In genomic region chr13:94255176-94255575, GRCm38 (mm10) we compare ENCODE assay signal across 23 mouse cellular contexts. TPM values are rescaled to one million over a fixed set of nuclear protein-coding genes. Genes with fewer than 3 reads are reported as not detected.
A peak's percentile ranks its signal among the peaks of the same experiment; 100 is the strongest.
DNase-seq lines count a peak whose midpoint lies in the region; ATAC-seq lines count a peak whose summit lies in the region.
"Had no signal": no experiment of that assay in that cellular context is flagged by ENCODE, and none has a peak within 500 bp of the region (broad histone marks: within the 10 kb centered on the region; RNA-seq: fewer than 3 reads in every experiment).

No protein-coding gene starts in this region.

- WGBS in kidney, embryonic 16.5 days: 73% methylated on average over 2 of the region's 2 CpGs
- 93% methylated on average over 2 of the region's 2 CpGs for WGBS in neural tube, embryonic 15.5 days

- H3K4me1 ChIP-seq in kidney, embryonic 16.5 days (ENCODE audit: insufficient read depth, low read length): peaks cover 8% of the 10 kb centered on the region; the same call in 1 of the 2 replicates
- H3K4me1 ChIP-seq in megakaryocyte, embryonic 14.5 days: peaks cover 74% of the 10 kb centered on the region
- 0 out of 2 replicates have a peak, but pooled peaks cover 6% of the 10 kb centered on the region for H3K4me1 ChIP-seq in neural tube, embryonic 15.5 days
- H3K4me1 ChIP-seq: embryonic facial prominence, embryonic 12.5 days had no signal

- H3K9ac ChIP-seq in kidney, embryonic 16.5 days (replicated peaks; ENCODE audit: low read length): no peak overlapping the region
- H3K9ac ChIP-seq in neural tube, embryonic 15.5 days (replicated peaks): no peak overlapping the region
- H3K9ac ChIP-seq: embryonic facial prominence, embryonic 12.5 days; heart, embryonic 12.5 days; hindbrain, embryonic 14.5 days; intestine, embryonic 15.5 days had no signal

- H3K4me2 ChIP-seq in kidney, embryonic 16.5 days (replicated peaks; ENCODE audit: low read depth, low read length): no peak overlapping the region
- no peak overlapping the region for H3K4me2 ChIP-seq in neural tube, embryonic 15.5 days
- H3K4me2 ChIP-seq: embryonic facial prominence, embryonic 12.5 days; heart, embryonic 12.5 days; hindbrain, embryonic 14.5 days; intestine, embryonic 15.5 days had no signal

- H3K27ac ChIP-seq in kidney, embryonic 16.5 days (ENCODE audit: low read length): no peak overlapping the region
- no peak overlapping the region for H3K27ac ChIP-seq in neural tube, embryonic 15.5 days (replicated peaks)
- H3K27ac ChIP-seq: embryonic facial prominence, embryonic 12.5 days; hindbrain, embryonic 14.5 days; intestine, embryonic 15.5 days; layer of hippocampus, adult 2 months had no signal

- DNase-seq in heart, adult 18-20 months: peak; percentile 24 to 49
- no peak for DNase-seq in heart, postnatal 25 days (ENCODE audit: low spot score)
- DNase-seq in kidney, adult 18-20 months: peak; percentile 32
- no peak for DNase-seq in left cerebral cortex, postnatal 25 days (ENCODE audit: low spot score in 2 of 2)
- DNase-seq: adrenal gland, postnatal 14 days; cerebellum, adult 2 months; cerebellum, postnatal 25 days; gastrocnemius, postnatal 25 days; layer of hippocampus, postnatal 36 days; lung, postnatal 10 days; midbrain, embryonic 14.5 days; right cerebral cortex, postnatal 14 days; spleen, adult 18-20 months; thymus, postnatal 14 days had no signal

- no peak for ATAC-seq in kidney, embryonic 16.5 days (ENCODE audit: low FRiP score, low TSS enrichment)
- ATAC-seq in megakaryocyte, adult 5-6 weeks (ENCODE audit: poor library complexity, severe bottlenecking): no peak
- ATAC-seq in neural tube, embryonic 15.5 days (ENCODE audit: low FRiP score): no peak
- ATAC-seq: intestine, embryonic 15.5 days had no signal

- H3K9me3 ChIP-seq in kidney, embryonic 16.5 days (ENCODE audit: low read length): peaks cover 2% of the 10 kb centered on the region; the same call in 1 of the 2 replicates
- no peaks in the 10 kb centered on the region for H3K9me3 ChIP-seq in megakaryocyte, embryonic 14.5 days
- H3K9me3 ChIP-seq in neural tube, embryonic 15.5 days (replicated peaks): no peaks in the 10 kb centered on the region
- H3K9me3 ChIP-seq: embryonic facial prominence, embryonic 12.5 days; intestine, embryonic 15.5 days had no signal

- intact Hi-C loops in heart, postnatal 25 days (cut with DNase I): no loop called here
- intact Hi-C loops in left cerebral cortex, postnatal 25 days (cut with DNase I): no loop called here

- no peaks in the 10 kb centered on the region for H3K36me3 ChIP-seq in kidney, embryonic 16.5 days (ENCODE audit: insufficient read depth, low read length)
- peaks cover 20% of the 10 kb centered on the region for H3K36me3 ChIP-seq in megakaryocyte, embryonic 14.5 days (replicated peaks; ENCODE audit: low read length)
- H3K36me3 ChIP-seq in neural tube, embryonic 15.5 days: no peaks in the 10 kb centered on the region
- H3K36me3 ChIP-seq: embryonic facial prominence, embryonic 12.5 days; intestine, embryonic 15.5 days had no signal

- no peaks in the 10 kb centered on the region for H3K27me3 ChIP-seq in kidney, embryonic 16.5 days (ENCODE audit: insufficient read depth, low read length)
- no peaks in the 10 kb centered on the region for H3K27me3 ChIP-seq in megakaryocyte, embryonic 14.5 days (replicated peaks)
- H3K27me3 ChIP-seq in neural tube, embryonic 15.5 days (replicated peaks): no peaks in the 10 kb centered on the region
- H3K27me3 ChIP-seq: embryonic facial prominence, embryonic 12.5 days; heart, embryonic 12.5 days; intestine, embryonic 15.5 days had no signal

- H3K4me3 ChIP-seq in kidney, embryonic 16.5 days (ENCODE audit: low read length): no peak overlapping the region
- H3K4me3 ChIP-seq in megakaryocyte, embryonic 14.5 days (replicated peaks): peak overlapping the region; percentile 29
- H3K4me3 ChIP-seq in neural tube, embryonic 15.5 days (replicated peaks): no peak overlapping the region
- H3K4me3 ChIP-seq: embryonic facial prominence, embryonic 12.5 days; heart, embryonic 12.5 days; intestine, embryonic 15.5 days; layer of hippocampus, adult 2 months had no signal

RNA-seq across cellular contexts. Expression of gene Scamp1, which starts 30.5 kb away (rescaled TPM):
- total RNA-seq in heart, adult 18-20 months (2021): 10 to 100 TPM; 31.8 to 32.2 TPM
- total RNA-seq in heart, postnatal 25 days (2021): 10 to 100 TPM; 27.3 to 34.0 TPM
- polyA plus RNA-seq in kidney, embryonic 16.5 days (2015; fragmentation: Nextera tagmentation; extraction: Ambion mirVana): 37.9 and 39.5 TPM in 2 replicates
- polyA plus RNA-seq in megakaryocyte, embryonic 14.5 days (2012; ENCODE audit: insufficient read depth, low replicate concordance): 0.38 and 3.2 TPM in 2 replicates
- 14.0 and 14.4 TPM in 2 replicates for total RNA-seq in megakaryocyte, adult 5-6 weeks (2015)
- total RNA-seq in megakaryocyte, adult 5-6 weeks (2017): 6.8 and 7.3 TPM in 2 replicates
- 100 to 1,000 TPM; 181 to 184 TPM for total RNA-seq in left cerebral cortex, postnatal 25 days (2021)
- polyA plus RNA-seq in neural tube, embryonic 15.5 days (2015; fragmentation: Nextera tagmentation; extraction: Ambion mirVana): 148 and 167 TPM in 2 replicates

Comparison
In these comparisons a context has a peak if more than half of its experiments do, and no peak if none do; other contexts are left out.
1. DNase-seq: peak in heart, adult 18-20 months (2 of 2) and kidney, adult 18-20 months (single experiment); none in heart, postnatal 25 days (single experiment) and left cerebral cortex, postnatal 25 days (0 of 2).
2. RNA of gene Scamp1, which starts 30.5 kb away (total RNA-seq): 181 to 184 TPM in left cerebral cortex, postnatal 25 days; 27.3 to 34.0 TPM in heart, postnatal 25 days, 31.8 to 32.2 TPM in heart, adult 18-20 months and 6.8 to 14.4 TPM in megakaryocyte, adult 5-6 weeks; every median in the first group is over 4 times any median in the second.